Mouse (Mus musculus): ENCODE measurements around the gene Tceal7. TPM values are rescaled to one million over a fixed set of nuclear protein-coding genes. Genes with fewer than 3 reads are reported as not detected.
A peak's percentile ranks its signal among the peaks of the same experiment; 100 is the strongest.
"Not testable (repeated sequence)": the region's sequence is repeated elsewhere in the genome, so short reads cannot be mapped to it uniquely, and the experiment has no call there.

Tceal7 gene
- polyA plus RNA-seq (2012; rRNA removed): not detected in 2 replicates

DNA sequence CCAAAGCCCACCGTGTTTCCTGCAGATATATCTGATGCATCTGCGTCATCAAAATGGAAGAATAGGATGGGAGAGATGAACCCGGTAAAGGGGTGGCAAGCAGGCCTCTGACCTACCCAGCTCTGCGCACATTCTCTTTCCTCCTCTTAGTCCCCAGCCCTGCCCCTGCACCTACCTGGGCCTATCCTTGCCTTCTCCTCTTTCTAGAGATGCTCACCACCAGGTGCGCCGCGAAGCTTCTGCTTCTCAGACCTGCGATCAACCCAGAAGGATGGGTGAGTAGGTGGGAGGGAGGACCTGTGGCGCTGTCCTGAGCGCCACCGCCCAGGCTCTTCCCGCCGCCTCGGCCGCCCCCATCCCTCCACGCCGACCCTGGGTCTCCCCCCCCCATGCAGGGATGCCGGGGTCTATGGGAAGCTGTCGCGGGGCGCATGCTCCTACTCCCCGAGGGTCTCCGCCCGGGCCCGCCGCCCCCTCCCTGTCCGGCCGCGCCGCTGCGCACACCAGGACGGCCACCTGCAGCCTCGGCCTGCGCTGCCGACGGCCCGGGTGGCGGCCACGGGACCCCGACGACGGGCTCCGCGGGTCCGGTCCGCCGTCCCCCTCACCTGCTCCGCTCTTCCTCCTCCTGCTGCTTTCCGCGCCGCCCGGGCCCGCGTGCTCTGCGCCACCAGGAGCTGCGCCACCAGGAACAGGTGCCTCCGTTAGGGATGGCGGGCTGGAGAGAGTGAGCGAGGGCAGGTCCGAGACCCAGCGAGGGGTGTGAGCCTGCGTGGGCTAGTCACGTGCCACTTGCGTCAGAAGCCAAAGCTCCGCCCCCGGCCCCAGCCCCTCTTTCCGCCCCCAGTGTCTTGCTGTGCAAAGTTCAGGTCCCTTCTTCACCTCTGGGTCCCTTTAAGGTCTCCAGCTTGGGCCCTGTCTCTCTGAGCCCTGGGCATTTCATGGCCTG lies at the start of gene Tceal7, which contains the start of gene Bex1:
Gene Tceal7 (plus strand): TSS at position 51 of the 949 bp plus-strand sequence.
Gene Bex1 (minus strand): TSS at position 785 of the 949 bp plus-strand sequence.
- H3K27me3 ChIP-seq (ENCODE audit: control insufficient read depth, insufficient read depth, low read length); H3K4me3 ChIP-seq (ENCODE audit: low read depth, low read length); H3K27ac ChIP-seq (ENCODE audit: insufficient read depth, low read depth, low read length); H3K36me3 ChIP-seq (ENCODE audit: control insufficient read depth, insufficient read depth, low read length); H3K4me1 ChIP-seq (ENCODE audit: control insufficient read depth, insufficient read depth, insufficient read length, low read length): not testable (repeated sequence)
- 39% methylated on average over 13 of the region's 67 CpGs for WGBS

DNA sequence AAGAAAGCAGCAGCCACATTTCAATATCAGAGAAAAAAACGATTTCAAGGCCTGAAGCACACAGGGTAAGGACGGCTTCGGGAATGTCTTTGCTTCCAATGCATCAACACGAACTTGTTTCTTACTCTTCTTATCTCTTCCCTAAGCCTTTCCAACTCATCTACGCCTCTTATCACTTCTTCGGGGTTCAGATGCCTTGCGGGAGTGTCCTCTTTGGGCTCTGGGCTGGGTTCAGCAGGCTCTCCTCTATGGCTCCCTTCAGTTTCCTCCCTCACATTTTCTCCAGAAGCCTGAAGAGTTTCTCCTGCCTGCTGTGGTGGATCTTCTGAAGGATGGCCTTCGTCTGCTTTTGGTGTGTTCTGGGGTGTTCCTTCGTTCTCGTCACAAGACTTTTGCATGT lies 44.0 kb upstream of the Tceal7 start:
- Histone ChIP-seq H3K27me3 (ENCODE audit: control insufficient read depth, insufficient read depth, low read length) (no peaks in the 10 kb centered on the region), H3K4me3 (ENCODE audit: low read depth, low read length) (no peak overlapping the region), H3K36me3 (ENCODE audit: control insufficient read depth, insufficient read depth, low read length) (no peaks in the 10 kb centered on the region), H3K4me1 (ENCODE audit: control insufficient read depth, insufficient read depth, insufficient read length, low read length) (no peaks in the 10 kb centered on the region), H3K27ac (ENCODE audit: insufficient read depth, low read depth, low read length) (no peak overlapping the region)
- WGBS: 70% methylated on average over 10 of the region's 10 CpGs
- TF ChIP-seq CTCF (IDR thresholded peaks at IDR 0.05; ENCODE audit: extremely low read depth, insufficient read length, insufficient replicate concordance, low read depth, low read length): no peak
- no peak for TF ChIP-seq POLR2A (IDR thresholded peaks at IDR 0.05; ENCODE audit: low read depth, low read length)

DNA sequence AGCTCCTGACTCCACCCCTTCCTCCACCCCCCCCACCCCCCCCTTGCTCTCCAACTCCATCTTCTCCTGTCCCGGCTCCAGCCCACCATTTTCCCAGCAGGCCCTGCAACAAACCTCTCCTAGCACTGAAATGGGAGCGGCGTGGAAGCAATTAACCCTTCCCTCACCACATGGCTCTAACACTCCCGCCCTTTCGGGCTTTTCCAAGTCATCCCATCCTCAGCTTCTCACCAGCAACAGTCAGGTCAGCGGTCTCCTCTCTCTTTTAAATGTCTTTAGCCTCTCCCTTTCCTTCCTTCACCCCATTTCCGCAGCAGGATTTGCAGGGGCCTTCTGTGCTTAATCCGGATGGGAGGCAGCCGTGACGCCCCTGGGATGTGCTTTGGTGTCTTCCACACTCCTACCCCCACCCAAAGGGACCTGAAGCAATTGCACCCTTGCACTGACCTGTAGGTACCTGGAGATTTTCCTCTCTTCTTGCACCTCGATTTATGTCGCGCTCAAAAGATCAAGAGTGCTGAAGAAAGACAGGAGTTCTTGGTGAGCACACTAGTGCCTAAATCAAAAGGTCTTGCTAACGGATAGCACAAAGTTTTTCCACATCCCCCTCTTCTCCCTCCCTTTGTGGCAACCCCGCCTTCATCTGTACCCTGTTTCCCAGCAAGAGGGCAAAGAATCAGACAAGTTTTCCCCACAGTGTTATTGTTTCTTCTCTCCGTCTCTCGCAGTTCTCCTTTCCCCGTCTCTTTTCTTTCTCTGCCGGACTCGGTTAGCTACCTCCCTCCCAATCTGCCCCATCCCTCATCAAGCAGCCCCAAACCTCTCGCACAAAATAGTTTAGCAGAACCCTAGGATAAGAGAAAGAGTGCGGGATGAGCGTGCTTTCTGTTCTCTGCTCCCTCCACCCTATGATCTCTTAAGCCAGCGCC lies 43.1 kb upstream of the Tceal7 start:
- Histone ChIP-seq H3K4me3 (ENCODE audit: low read depth, low read length) (peak overlapping the region; percentile 61), H3K4me1 (ENCODE audit: control insufficient read depth, insufficient read depth, insufficient read length, low read length) (no peaks in the 10 kb centered on the region), H3K27me3 (ENCODE audit: control insufficient read depth, insufficient read depth, low read length) (no peaks in the 10 kb centered on the region), H3K36me3 (ENCODE audit: control insufficient read depth, insufficient read depth, low read length) (no peaks in the 10 kb centered on the region), H3K27ac (ENCODE audit: insufficient read depth, low read depth, low read length) (peak overlapping the region; percentile 46; the same call in 1 of the 2 replicates)
- TF ChIP-seq CTCF (IDR thresholded peaks at IDR 0.05; ENCODE audit: extremely low read depth, insufficient read length, insufficient replicate concordance, low read depth, low read length) (no peak), POLR2A (IDR thresholded peaks at IDR 0.05; ENCODE audit: low read depth, low read length) (no peak)
- WGBS: 17% methylated on average over 24 of the region's 24 CpGs

DNA sequence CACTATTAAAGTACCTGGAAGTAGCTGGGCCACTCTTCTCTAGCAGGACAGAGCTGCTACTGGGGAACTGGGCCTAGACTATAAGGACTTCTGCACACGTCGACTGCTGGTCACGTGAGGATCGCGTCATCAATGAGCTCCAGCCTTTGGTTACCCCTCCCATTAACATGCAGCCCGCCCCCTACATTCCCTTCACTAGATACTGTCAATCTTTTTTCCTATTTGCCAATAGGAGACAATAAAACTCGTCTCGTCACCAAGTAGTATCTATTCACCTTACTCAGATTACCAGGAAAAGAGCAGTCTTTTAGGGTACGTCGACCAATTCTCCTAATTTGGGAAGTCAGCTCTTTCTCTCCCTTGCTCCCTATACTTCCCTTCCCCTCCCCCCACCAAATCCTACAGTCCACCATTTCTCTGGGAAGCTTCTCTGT lies 42.4 kb upstream of the Tceal7 start, which contains the start of gene Tceal8:
Gene Tceal8 (minus strand): TSS at position 225 of the 434 bp plus-strand sequence.
- no peaks in the 10 kb centered on the region for H3K4me1 ChIP-seq (ENCODE audit: control insufficient read depth, insufficient read depth, insufficient read length, low read length)
- peak; percentile 22; the same call in 1 of the 2 replicates for TF ChIP-seq POLR2A (IDR thresholded peaks at IDR 0.05; ENCODE audit: low read depth, low read length)
- TF ChIP-seq CTCF (IDR thresholded peaks at IDR 0.05; ENCODE audit: extremely low read depth, insufficient read length, insufficient replicate concordance, low read depth, low read length): no peak
- WGBS: 7% methylated on average over 10 of the region's 10 CpGs
- no peaks in the 10 kb centered on the region for H3K27me3 ChIP-seq (ENCODE audit: control insufficient read depth, insufficient read depth, low read length)
- peak within 1 kb of the TSS; percentile 61 for H3K4me3 ChIP-seq (ENCODE audit: low read depth, low read length)
- H3K36me3 ChIP-seq (ENCODE audit: control insufficient read depth, insufficient read depth, low read length): no peaks in the 10 kb centered on the region
- peak within 1 kb of the TSS; percentile 46; the same call in 1 of the 2 replicates for H3K27ac ChIP-seq (ENCODE audit: insufficient read depth, low read depth, low read length)

DNA sequence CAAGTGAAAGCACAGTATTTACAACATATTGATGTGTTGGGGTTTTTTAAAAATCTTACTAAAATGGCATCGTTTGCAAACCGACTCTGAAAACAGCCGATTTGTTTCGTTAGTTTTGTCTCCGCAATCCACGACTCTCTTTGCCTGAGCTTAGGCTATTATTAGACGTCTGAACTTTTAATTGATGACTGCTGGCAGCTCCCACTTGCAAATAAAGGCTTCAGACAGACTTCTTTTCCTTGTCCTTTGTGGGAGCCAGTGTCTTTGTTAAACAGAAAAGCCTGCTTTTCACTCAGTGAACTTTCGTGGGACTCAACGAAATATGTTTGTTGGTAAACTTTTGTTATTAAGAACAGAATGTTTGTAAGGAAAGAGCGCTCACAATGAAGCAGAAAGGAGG lies 41.8 kb upstream of the Tceal7 start:
- TF ChIP-seq POLR2A (IDR thresholded peaks at IDR 0.05; ENCODE audit: low read depth, low read length) (no peak), CTCF (IDR thresholded peaks at IDR 0.05; ENCODE audit: extremely low read depth, insufficient read length, insufficient replicate concordance, low read depth, low read length) (no peak)
- H3K27me3 ChIP-seq (ENCODE audit: control insufficient read depth, insufficient read depth, low read length): no peaks in the 10 kb centered on the region
- no peak overlapping the region for H3K27ac ChIP-seq (ENCODE audit: insufficient read depth, low read depth, low read length)
- no peaks in the 10 kb centered on the region for H3K36me3 ChIP-seq (ENCODE audit: control insufficient read depth, insufficient read depth, low read length)
- WGBS: 33% methylated on average over 10 of the region's 10 CpGs
- no peaks in the 10 kb centered on the region for H3K4me1 ChIP-seq (ENCODE audit: control insufficient read depth, insufficient read depth, insufficient read length, low read length)
- H3K4me3 ChIP-seq (ENCODE audit: low read depth, low read length): no peak overlapping the region

DNA sequence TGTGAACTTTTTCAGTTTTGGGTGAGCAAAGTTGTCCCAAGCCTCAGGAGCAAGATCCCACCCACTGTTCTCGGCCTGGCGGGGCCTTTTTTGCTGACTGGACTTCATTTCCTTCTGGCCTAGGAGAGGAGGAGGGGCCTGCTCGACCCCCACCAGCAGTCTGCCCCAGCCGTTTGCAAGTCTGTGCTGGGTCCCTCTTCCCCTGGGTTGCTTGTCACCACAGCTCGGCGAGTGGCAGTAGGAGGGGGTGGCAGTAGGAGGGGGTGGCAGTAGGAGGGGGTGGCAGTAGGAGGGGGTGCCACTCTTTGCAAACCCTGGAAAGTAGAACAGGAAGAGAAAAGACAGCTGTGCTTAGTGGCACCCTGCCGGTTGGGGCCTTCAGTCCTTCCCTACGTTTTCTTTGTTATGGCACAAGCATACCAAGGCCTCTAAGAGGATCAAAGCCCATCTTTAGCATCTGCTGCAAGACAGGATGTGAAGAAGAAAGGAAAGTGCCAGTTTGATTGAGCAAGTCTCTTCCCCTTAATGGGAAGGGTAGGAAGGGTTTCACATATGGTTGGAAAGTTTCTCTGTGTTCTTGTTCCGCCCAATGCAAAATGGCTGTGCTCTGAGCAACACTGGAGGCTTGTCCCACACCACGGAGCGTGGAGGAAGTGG lies 33.6 kb upstream of the Tceal7 start:
- H3K27ac ChIP-seq (ENCODE audit: insufficient read depth, low read depth, low read length): no peak overlapping the region
- H3K27me3 ChIP-seq (ENCODE audit: control insufficient read depth, insufficient read depth, low read length): no peaks in the 10 kb centered on the region
- H3K36me3 ChIP-seq (ENCODE audit: control insufficient read depth, insufficient read depth, low read length): no peaks in the 10 kb centered on the region
- TF ChIP-seq POLR2A (IDR thresholded peaks at IDR 0.05; ENCODE audit: low read depth, low read length): no peak
- TF ChIP-seq CTCF (IDR thresholded peaks at IDR 0.05; ENCODE audit: extremely low read depth, insufficient read length, insufficient replicate concordance, low read depth, low read length): no peak
- no peak overlapping the region for H3K4me3 ChIP-seq (ENCODE audit: low read depth, low read length)
- WGBS: 45% methylated on average over 11 of the region's 11 CpGs
- H3K4me1 ChIP-seq (ENCODE audit: control insufficient read depth, insufficient read depth, insufficient read length, low read length): no peaks in the 10 kb centered on the region
